Mouse (Mus musculus) CD4-positive, CD25-positive, alpha-beta regulatory T cell, adult 2 months (primary cell): ENCODE measurements around the gene Dnajc22.

Experiments
- DNase-seq: peaks from one replicate; pipeline ENCODE4 v3.0.0-alpha.2; 2012; ENCODE audit warnings: low read depth, low spot score

Gene Dnajc22

DNA sequence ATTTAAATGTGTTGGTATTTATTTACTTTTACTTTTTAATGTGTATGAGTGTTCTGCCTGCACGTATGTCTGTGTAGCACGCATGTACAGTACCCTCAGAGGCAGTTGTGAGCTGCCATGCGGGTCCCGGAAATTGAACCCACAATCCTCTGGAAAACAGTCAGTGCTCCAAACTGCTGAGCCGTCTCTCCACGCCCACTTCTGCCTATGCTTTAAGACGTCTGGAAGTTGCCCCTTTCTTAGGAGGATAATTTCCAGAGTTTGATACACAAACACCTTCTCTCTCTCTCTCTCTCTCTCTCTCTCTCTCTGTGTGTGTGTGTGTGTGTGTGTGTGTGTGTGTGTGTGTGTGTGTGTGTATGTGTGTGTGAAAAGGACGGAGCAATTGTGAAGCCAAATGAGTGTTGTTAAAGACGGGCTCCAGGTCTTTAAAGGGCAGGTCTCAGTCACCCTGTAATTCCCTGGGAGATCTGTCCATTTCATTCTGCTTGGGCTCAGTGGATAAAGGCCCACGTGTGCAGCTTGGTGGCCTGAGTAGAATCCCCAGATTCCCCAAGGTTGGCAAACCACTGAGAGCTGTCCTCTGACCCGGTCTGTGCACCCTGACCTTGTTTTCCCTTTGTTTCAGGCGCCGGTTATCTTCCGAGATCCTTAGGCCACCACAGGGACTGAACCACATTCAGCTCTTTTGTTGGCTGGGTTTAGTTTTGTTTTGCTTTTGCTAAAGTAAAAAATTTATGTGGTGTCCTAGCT is 21.5 kb downstream of the Dnajc22 start:
- DNase-seq: no peak

DNA sequence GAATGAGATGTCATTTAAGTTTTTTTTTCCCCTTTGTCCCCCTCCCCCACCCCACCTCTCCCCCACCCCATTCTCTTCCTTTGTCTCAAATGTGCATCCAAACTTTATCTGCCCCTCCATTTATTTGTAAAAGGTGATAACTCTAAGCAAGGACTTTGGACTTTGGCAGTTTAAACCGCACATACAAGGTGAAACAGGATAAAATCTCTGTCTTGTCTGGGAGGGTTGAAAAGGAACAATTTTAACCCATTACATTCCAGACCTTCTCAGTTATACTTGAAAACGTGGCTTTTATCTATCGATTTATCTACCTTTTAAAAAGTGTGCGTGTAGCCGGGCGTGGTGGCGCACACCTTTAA is 22.1 kb downstream of the Dnajc22 start:
- DNase-seq: no peak

- DNase-seq: no peak
Measured at GRCm38 (mm10) chr15:99116539-99116938, 23.6 kb downstream of the Dnajc22 start.

- no peak for DNase-seq
Measured at GRCm38 (mm10) chr15:99120814-99121213, 27.8 kb downstream of the Dnajc22 start.

GRCm38 (mm10) chr15:99122642-99123041 is 29.7 kb downstream of the Dnajc22 start:
- no peak for DNase-seq

DNA sequence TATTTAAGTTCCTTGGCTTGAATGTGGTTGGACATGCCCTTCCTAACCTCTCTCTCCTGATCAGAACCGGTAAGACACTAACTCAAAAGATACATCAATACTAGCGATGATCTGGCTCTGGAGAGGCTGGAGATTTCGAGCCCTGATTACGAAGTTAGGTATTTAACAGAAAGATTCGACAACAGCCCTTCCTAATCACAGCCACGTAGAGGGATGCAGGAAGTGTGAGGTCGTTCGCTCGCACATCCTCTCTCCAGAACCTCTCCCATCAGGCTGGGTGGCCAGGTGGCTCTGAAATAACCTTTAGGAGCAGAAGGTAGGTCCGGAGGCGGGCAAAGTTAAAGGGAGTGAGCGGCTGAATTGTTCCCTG is 32.7 kb downstream of the Dnajc22 start, which contains the start of gene Spats2:
Spats2 (plus strand) TSS at position 206 of the 370 bp plus-strand sequence.
- DNase-seq: no peak

DNA sequence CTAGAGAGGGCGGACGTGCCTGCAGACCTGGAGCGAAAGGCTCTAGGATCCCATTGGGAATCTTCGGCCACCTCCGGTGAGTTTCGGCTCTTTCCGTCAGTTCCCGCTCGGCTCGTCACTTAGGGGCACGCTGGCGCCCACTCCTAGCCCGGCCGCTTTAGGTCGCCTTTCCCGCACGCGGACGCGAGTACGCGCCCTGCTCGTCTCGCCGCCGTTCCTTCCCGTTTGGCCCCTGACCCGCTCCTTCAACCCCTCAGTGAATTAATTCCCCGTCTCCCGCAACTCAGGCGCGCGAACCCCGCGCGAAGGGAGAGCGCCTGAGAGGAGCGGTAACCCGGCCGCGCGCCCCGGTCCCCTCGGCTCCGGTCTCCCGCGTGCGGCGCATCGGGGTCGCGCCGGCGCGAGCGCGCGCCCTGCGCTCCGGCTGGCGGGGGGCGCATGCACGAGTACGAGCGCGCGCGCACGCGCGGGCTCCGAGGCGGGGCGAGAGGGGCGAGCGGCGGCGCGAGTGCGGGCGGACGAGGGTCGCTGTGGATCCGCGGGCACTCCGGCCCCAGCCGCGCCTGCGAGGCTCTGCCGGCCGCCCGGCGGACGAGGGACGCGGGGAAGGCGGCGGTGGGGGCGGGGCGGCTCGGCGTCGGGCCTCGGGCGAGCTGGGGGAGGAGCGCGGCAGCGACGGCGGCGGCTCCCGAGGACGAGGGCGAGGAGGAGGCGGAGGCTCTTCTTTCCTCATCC is 33.3 kb downstream of the Dnajc22 start:
- DNase-seq: peak; percentile 59

GRCm38 (mm10) chr15:99126816-99127365 is 33.9 kb downstream of the Dnajc22 start:
- DNase-seq: no peak

- DNase-seq: no peak
Measured at GRCm38 (mm10) chr15:99127851-99128522, 35.0 kb downstream of the Dnajc22 start.

DNA sequence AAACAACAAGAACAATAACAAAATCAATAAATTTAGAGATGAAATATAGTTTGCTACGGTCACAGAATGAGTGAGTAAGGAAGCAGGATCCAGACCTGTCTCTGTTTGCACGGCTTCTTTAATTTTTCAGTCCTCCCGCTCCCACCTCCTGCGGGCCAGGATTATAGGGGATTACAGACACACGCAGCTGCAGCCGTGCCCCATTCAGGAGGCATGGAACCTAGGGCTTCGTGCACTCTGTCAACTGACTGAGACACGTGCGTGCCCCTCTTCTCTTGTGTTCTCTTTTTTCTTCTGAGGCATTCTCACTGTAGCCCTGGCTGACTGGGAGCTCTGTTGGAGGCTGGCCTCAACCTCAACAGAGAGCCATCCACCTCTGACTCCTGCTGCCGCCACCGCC is 36.5 kb downstream of the Dnajc22 start:
- no peak for DNase-seq

DNA sequence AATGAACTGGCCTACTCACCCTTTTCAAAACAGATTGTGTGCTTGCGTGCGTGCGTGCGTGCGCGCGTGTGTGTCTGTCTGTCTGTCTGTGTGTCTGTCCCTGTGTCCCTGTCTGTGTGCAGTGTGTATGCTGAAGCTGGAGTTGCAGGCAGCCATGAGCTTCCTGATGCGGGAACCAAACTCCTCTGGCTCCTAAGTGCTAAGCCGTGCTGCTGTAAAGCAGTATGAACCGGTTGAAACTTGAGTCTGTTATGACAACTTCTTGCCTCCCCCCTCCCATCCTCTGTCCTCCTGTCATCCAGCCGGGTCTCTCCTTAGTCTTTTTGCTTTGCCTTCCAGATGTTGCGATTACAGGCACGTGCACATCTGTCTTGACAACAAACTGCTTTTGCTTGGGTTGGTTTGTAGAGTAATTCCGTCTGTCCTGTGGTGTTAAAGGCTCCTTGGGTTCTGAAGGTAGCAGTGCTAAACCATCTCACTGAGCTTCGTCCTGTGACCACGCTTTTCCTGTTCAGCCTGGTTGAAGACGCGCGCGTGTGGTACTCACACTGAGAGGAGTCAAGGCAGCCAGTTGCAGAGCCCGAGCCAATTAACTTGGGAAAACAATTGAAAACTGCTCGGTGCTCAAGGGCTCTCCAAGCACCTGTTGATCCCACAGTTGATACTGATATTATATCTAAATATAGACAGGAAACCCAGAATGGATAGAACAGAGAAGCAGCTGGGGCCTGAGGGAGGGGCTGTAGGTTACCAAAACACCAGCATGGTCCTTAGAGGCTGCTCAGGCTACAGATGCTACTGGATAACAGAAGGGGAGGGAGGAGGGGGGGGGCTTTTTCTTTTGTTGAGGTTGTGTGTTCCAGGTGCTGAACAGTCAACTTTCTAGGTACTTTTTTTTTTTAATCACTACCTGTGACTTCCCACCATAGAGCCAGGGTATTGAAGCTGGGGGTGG is 37.3 kb downstream of the Dnajc22 start:
- DNase-seq: peak; percentile 31

DNA sequence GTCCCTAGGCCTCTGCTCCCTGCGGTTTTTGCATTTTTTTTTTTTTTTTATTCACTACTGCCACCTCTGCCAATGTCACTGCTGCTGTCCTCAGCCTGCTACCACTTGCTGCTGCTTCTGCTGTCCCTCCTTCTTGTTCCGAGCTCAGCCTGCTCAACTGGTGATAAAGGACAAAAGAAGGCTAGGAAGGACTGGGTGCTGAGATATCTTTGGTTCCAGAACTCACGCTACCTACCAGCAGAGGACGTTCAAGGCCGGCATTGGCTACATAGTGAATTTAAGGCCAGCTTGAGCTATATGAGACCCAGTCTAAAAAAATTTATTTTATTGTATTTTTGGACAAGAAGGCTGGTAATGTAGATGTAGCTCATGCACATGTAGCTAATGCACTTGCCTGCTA is 45.4 kb downstream of the Dnajc22 start:
- DNase-seq: no peak

GRCm38 (mm10) chr15:99139669-99140068 is 46.7 kb downstream of the Dnajc22 start:
- DNase-seq: peak; percentile 65

- DNase-seq: no peak
Measured at GRCm38 (mm10) chr15:99150516-99150915, 57.5 kb downstream of the Dnajc22 start.

GRCm38 (mm10) chr15:99151324-99151723 is 58.4 kb downstream of the Dnajc22 start:
- DNase-seq: no peak

DNA sequence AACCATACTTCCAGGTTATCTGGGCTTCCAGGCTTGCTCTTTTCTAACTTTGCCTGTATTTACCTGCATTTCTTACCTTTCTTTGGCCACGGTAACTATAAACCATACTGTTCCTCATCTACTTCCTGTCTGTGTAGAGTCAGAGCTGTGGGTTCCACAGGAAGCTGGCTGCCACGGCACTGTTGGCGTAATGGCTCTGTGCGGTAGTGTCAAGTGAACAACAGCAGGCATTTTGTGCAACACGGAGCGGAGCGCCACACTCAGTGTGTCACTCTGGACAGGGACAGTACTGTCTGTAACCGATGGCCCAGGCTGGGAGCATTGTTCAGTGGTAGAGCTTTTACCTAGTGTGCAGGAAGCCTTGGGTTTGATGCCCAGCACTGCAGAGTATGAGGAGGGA is 60.5 kb downstream of the Dnajc22 start:
- DNase-seq: peak; percentile 54
